Mouse (Mus musculus) ES-Bruce4 (cell line): ENCODE measurements around the gene Col1a1.

Source experiments
- CTCF ChIP-seq: IDR thresholded peaks from one replicate; pipeline ENCODE4 v1.8.1; 2011; ENCODE audit warnings: low read depth, low read length
- EP300 ChIP-seq: IDR thresholded peaks from 2 replicates; pipeline ENCODE4 v1.6.1; 2011; ENCODE audit warnings: low read depth, low read length; ENCODE audit not compliant: insufficient read depth

DNA sequence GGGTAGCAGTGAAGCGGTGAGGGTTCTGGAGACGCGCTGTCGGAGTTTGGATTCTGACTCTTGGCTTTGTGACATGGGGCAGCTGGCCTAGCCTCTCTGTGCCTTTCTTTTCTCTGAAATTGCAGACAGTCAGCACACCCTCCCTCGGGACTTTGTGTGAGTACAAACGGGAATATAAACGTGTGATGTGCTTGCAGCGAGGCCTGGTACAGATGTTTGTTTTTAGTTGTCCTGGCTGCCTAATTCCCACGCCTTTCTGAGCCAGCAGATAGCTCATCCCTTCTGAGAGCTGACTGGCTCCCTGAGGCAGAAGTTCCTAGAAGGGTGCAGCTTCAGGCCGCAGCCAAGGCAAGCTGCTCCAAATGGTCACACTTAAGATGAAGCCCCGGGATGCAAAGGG is 9.6 kb upstream of the Col1a1 start:
- no peak for TF ChIP-seq CTCF
- TF ChIP-seq EP300 = no peak
